Comparison of ENCODE assay signal across 8 mouse cellular contexts in genomic region chr15:27784126-27784563, GRCm38 (mm10).
DNase-seq lines count a peak whose midpoint lies in the region; TF ChIP-seq lines count a peak whose summit lies in the region.

No protein-coding gene starts in this region.

- TF ChIP-seq CTCF in lung, adult 2 months (IDR thresholded peaks at IDR 0.05; ENCODE audit: insufficient read depth, low read length), result no peak

- peaks cover 38% of the 10 kb centered on the region for H3K4me1 ChIP-seq in lung, adult 2 months (ENCODE audit: control insufficient read depth, insufficient read depth, low read length)

- 11% methylated on average over 10 of the region's 10 CpGs for WGBS in lung, adult 2 months

- TF ChIP-seq POLR2A in lung, adult 2 months (IDR thresholded peaks at IDR 0.05; ENCODE audit: borderline replicate concordance, extremely low read depth, low read depth, low read length), result no peak

- peak overlapping the region; percentile 31 for H3K4me3 ChIP-seq in lung, adult 2 months (replicated peaks; ENCODE audit: extremely low read depth, low read depth, low read length)

- peak; percentile 21 for DNase-seq in 416B (ENCODE audit: low read depth)
- peak; percentile 59 to 78 for DNase-seq in adrenal gland, postnatal 36 days
- DNase-seq in heart, adult 8-10 months (ENCODE audit: low spot score), result peak; percentile 67
- peak; percentile 74 for DNase-seq in kidney, adult 11 months
- no peak for DNase-seq in lung, adult 2 months
- DNase-seq in retina, embryonic 14.5 days (ENCODE audit: low spot score), result peak; percentile 50
- DNase-seq in c-Kit-positive CD71-positive TER-119-positive erythroid progenitor cells, embryonic 14.5 days (ENCODE audit: low spot score), result no peak
- DNase-seq in cerebellum, postnatal 4 days (ENCODE audit: low spot score in 2 of 2), result no peak

Comparison
In these comparisons a context has a peak if more than half of its experiments do, and no peak if none do; other contexts are left out.
1. DNase-seq: peak in 416B (single experiment), adrenal gland, postnatal 36 days (2 of 2), heart, adult 8-10 months (single experiment), kidney, adult 11 months (single experiment) and retina, embryonic 14.5 days (single experiment); none in lung, adult 2 months (single experiment), c-Kit-positive CD71-positive TER-119-positive erythroid progenitor cells, embryonic 14.5 days (single experiment) and cerebellum, postnatal 4 days (0 of 2).